Mouse (Mus musculus): Measurements from ENCODE around the gene Ttll2.
A peak's percentile ranks its signal among the peaks of the same experiment; 100 is the strongest.
"Not testable (repeated sequence)": the region's sequence is repeated elsewhere in the genome, so short reads cannot be mapped to it uniquely, and the experiment has no call there.

The Ttll2 gene

DNA sequence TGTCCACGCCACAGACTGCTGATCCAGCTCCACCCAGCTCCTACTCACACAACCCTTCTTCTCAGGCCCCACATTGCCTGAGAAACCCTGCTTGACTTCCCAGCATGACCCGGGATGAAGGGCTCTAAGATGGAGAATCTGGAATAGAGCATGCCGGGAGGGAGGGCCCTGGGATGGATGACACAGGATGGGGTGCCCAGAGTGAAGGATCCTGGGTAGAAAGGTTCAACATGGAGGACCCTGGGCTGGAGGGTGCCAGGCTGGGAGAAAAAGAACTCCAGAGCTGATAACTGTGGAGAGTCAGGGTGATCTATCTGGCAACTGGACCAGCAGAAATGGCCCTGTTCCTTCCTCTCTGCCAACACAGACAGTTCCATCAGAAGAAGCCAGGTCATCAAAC lies 13.1 kb upstream of the Ttll2 start:
- DNase-seq (ENCODE audit: low spot score in 2 of 2), result not testable (repeated sequence)

DNA sequence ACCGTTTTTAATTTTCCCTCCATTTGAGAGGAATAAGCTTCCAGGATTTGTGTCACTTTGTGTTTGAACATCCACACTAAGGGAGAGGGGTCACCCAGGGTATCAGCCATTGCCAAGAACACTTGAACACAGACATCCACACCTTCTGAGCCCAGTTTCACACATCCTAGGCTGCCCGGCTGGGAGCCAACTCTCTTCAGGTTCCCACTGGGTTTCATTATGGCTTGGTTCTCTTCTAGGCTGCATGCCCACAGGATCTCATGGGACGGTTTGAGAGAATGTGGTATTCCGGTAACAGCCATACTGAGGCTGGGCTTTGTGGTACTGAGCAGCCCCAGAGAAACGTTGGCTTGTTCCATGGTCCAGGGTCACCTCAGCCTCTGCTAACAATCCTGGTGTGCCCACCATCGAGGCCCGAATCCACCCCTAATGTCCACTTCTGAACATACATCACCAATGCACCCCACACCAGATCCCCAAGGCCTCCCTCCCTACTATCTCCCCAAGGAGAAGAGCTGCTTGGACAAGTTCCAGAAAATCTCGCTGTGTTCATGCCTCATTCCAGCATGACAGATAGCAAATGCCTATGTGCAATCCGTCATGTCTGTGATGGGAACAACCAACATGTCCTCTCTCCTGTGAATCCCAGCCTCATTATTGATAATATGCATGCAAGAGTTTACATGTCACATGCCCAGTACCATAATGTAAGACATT lies 8.4 kb upstream of the Ttll2 start:
- DNase-seq (ENCODE audit: low spot score in 2 of 2), result not testable (repeated sequence)

DNA sequence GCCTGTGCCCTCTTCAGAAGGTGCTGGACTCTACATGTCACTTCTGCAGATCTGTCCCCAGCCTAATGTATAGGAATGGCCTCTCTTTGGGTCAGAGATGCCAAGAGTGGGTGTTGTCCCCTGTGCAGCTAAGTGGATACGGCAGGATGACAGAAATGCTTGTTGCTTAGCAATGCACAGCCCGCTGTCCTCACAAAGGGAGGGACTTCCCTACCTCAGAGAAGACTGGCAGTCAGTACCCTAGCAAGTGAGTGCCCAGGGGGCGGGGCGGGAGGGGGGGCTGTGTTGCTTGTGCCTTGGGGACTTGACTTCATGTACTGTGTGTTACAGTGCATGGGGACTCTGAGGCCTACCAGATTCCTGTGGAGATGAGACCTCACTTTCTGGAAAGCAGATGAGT lies 7.3 kb upstream of the Ttll2 start:
- not testable (repeated sequence) for DNase-seq (ENCODE audit: low spot score in 2 of 2)

DNA sequence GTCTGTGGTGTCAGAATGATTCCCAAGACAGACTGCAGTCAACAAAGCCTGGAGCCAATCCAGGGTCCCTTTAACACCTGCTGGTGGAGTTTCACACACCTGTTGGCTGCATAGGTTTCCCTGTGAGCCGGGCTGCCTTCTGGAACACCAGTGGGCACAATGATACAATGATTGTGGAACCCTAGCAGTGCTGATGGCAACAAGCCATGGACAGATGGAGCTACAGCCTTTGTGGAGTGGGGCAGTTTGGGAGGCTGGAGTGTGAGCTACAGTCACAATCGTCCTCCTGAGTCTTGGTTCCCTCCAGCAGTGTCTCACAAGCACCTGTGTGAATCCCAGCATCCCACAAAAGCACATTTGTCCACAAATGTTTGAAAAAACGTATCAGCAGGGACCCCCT lies 3.7 kb downstream of the Ttll2 start:
- not testable (repeated sequence) for DNase-seq (ENCODE audit: low spot score in 2 of 2)

DNA sequence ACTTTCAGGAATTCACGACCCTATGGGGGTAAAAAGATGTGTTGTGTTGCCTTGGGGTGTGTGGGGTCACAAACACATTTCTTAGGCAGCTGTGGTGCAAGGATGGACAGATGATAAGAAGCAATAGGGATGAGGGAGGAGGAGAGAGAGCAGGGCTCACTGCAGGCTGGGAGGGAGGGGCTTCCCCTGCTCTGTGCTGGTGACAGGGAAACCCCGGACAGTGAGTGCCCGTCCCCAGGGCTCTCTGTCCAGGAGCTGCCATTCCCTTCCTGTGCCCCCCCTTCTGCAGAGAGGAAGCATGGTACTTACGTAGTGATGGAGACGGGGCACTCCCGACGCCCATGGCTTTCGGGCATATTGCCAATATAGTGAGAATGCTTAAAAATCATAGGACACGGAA lies 15.1 kb downstream of the Ttll2 start:
- DNase-seq (ENCODE audit: low spot score in 2 of 2), result not testable (repeated sequence)

DNA sequence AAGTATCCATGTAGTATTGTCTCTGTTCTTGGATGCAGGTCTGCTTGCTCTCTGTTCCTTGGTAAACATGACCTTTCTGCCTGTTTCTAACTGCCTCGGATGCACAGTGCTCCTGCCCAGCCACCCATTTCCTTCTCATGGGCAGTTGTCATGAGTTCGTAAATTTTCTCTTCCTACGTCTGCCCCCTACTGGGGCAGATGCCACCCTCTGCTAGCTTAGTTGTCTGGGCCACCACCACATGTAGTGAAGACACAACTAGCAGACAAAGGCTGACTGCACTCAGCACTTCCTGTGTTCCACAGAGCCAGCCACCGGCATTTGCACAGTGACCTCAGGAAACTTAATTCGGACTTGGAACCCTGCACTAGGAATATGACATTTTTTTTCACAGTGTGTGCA lies 19.8 kb downstream of the Ttll2 start:
- DNase-seq (ENCODE audit: low spot score in 2 of 2), result not testable (repeated sequence)

DNA sequence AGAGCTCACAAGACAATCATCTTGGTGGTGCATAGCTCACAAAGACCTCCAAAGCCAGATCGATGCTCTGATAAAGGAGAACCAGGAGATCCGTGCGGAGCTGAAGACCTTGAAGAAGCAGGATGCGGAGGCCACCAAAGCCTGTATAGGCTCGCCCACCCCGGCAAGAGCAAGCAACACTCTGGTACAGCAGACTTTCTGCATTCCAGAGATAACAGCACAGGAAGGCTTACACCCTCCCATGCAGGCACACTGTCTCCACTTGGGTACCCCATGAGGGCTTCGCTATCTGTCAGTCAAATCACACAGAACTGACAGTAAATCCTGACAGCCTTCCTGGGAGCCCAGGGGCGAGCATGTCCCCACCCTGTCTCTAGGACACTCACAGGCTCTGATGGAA lies 26.1 kb downstream of the Ttll2 start:
- not testable (repeated sequence) for DNase-seq (ENCODE audit: low spot score in 2 of 2)

DNA sequence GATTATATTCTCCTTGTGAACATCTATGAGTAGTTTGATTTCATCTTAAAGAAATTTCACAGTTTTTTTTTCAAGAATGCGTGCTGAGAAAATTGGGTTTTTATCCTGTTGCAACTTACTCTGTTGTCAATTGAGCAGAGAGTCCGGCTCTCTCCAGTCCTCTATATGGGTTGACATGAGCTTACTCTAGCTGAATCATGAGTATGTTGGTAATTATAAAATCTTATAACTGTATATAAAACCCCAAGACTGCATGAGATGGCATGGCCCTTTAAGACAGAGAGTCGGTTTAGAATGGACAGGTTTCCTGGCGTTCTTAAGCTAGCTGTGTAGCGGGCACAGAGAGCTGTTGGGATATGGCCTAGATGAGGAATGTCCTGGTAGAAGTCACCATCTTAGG lies 28.1 kb downstream of the Ttll2 start, which contains the start of gene Tcp10a:
TSS of gene Tcp10a (plus strand) at position 301 of the 400 bp plus-strand sequence.
- DNase-seq (ENCODE audit: low spot score in 2 of 2), result not testable (repeated sequence)

DNA sequence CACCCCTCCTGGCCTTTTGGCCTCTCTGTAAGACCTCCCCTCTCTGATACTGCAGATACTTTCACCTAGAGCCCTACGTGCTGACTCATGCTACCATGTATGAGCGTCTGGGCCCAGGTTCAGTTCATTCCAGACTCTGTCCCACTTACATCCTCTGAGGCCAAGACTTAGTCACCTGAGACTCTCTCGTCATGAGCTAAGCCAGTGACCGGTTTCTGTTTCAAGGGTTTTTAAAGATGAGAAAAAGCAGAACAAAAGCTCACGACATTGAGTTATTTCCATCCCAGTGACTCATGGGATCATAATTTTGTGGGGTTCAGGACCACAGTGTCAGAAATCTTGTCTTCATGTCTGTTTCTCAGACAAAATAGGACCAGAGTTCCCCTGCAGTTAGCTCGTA lies 32.7 kb downstream of the Ttll2 start:
- not testable (repeated sequence) for DNase-seq (ENCODE audit: low spot score in 2 of 2)

DNA sequence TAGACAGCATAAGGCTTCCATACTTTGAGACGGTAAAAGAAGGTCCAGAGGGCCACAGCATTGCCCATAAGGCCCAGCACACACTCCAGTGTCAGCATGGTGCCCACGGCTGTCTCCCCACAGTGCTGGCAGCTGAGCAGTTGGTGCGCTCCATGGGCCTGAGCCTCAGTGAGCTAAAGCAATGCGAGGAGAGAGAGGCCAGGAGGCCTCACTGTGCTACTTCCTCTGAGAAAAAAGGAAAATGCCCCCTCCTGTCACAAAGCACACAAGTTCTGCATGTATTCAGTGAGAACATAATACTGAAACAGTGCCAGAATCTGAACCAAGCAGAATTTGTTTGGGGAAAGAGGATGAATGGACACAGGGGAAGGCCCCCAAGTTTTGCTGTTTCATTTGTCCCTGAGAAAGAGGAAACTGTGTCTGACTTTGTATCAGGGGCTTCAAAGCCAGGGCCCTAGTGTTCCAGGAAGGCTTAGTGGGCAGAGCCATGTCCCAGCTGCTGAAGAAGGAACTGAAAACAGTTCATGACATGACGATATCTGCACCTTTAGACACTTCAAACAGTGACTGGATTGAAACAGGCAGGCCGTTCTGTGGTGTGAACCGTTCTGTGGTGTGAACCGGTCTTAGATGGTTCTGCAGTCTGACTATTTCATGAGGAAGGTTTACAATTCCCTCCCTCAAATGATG lies 36.7 kb downstream of the Ttll2 start:
- not testable (repeated sequence) for DNase-seq (ENCODE audit: low spot score in 2 of 2)

DNA sequence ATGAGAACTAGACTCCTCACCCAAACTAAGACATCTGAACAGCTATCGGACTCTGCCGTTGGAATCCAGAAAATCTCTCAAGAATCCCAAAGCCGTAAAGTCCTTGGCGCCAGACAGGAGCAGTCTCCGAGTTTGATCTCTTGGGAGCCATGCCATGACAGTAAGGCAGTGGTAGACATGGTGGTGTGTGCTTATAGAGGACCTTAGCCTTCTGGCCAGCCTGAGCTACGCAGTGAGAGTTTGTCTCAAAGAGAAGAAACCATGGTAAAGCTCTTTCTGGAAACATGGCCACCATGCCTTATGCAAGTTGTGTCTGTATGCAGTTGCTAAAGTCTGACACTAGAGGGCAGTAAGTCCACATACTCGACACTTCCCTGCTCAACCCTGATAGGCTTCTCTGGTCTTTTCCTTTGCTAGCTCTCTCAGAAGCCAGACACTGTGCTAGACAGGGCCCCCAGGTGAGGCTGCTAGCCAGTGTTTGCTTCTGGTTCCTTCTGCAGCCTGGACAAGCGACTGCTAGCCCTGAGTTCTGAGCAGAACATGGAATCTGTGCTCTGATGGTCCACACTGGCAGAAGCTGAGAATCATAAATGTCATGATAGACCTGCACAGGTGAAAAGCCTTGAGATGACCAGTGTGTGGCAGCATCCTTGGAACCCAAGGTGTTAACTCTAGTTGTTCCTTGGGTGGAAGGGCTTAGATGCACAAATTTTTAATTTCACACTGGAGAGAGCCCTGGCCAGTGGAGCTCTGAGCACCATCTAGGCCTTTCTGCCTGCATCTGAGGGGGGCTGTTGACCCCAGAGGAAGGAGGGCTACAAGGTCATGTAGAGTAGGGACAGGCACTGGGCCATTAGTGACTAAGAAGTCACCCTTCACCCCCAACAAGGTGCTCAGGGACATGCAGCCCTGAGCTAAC lies 46.0 kb downstream of the Ttll2 start:
- DNase-seq (ENCODE audit: low spot score in 2 of 2), result peak; percentile 11 to 14
